Mouse (Mus musculus): ENCODE data around the gene Nol12. TPM values are rescaled to one million over a fixed set of nuclear protein-coding genes. Genes with fewer than 3 reads are reported as not detected.

Nol12 gene
- total RNA-seq, 2 experiments from 2014 or later = 36.2 to 38.8 TPM

DNA sequence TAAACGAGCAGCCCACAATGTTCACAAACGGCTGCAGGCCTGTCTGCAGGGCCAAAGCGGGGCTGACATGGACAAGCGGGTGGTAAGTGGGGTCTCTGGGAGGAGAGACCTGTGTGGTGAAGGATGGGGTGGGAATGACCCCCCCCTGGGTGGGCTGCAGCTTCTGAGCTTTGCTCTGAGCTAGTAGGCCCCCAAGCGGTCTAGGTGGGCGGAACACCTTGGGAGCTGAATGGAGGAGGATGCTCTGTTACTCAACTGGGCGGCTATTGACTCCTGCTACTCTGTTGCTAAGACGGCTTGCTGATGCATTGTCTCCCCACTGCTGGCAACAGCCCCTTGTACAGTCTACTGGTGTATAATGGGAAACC, 33.3 kb upstream of the Nol12 start:
- no peak; the same call in 1 of the 2 replicates for TF ChIP-seq CTCF (IDR thresholded peaks at IDR 0.05)
- DNase-seq (ENCODE audit: extremely low spot score in 1 of 2, low spot score in 2 of 2) = no peak
- intact Hi-C loops (cut with DNase I) = no loop called here

GRCm38 (mm10) chr15:78903243-78903642, 31.5 kb upstream of the Nol12 start:
- intact Hi-C loops (cut with DNase I) = no loop called here
- H3K27ac ChIP-seq = no peak overlapping the region
- peak overlapping the region; percentile 21; the same call in 1 of the 2 replicates for H3K4me3 ChIP-seq
- DNase-seq (ENCODE audit: extremely low spot score in 1 of 2, low spot score in 2 of 2) = peak; percentile 78 to 87
- TF ChIP-seq CTCF (IDR thresholded peaks at IDR 0.05) = peak; percentile 95

More for the DNA sequence above, 33.3 kb upstream of the Nol12 start:
- no peak overlapping the region for H3K4me3 ChIP-seq
- H3K27ac ChIP-seq = no peak overlapping the region

DNA sequence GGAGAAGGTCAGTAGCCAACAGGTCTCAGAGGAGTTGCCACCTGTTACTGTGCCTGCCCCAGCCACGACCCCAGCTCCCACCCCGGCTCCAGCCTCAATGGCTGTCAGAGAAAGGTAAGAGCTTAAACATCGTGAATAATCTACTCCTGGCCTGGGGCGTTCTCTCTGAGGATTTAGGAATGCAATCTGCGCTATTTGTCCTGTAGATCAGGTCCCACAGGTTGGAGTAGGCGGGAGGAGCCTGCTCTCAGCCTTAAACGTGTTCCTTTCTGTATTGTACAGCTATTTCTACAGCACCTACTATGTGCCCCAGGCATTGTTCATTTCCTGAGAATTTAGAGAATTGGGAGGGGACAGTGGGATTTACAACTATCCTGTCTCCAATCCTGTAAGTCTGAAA, 26.3 kb upstream of the Nol12 start:
- no peak overlapping the region for H3K4me3 ChIP-seq
- intact Hi-C loops (cut with DNase I) = no loop called here
- H3K27ac ChIP-seq = no peak overlapping the region
- DNase-seq (ENCODE audit: extremely low spot score in 1 of 2, low spot score in 2 of 2) = no peak
- TF ChIP-seq CTCF (IDR thresholded peaks at IDR 0.05) = no peak

- no peak overlapping the region for H3K27ac ChIP-seq
- no peak for DNase-seq (ENCODE audit: extremely low spot score in 1 of 2, low spot score in 2 of 2)
- H3K4me3 ChIP-seq = no peak overlapping the region
- no peak for TF ChIP-seq CTCF (IDR thresholded peaks at IDR 0.05)
- intact Hi-C loops (cut with DNase I) = no loop called here
Measured at GRCm38 (mm10) chr15:78908982-78909381, 25.8 kb upstream of the Nol12 start.

- H3K27ac ChIP-seq = no peak overlapping the region
- intact Hi-C loops (cut with DNase I) = no loop called here
- H3K4me3 ChIP-seq = no peak overlapping the region
- DNase-seq (ENCODE audit: extremely low spot score in 1 of 2, low spot score in 2 of 2) = no peak
- TF ChIP-seq CTCF (IDR thresholded peaks at IDR 0.05) = peak; percentile 44
Measured at GRCm38 (mm10) chr15:78912040-78912439, 22.7 kb upstream of the Nol12 start.

DNA sequence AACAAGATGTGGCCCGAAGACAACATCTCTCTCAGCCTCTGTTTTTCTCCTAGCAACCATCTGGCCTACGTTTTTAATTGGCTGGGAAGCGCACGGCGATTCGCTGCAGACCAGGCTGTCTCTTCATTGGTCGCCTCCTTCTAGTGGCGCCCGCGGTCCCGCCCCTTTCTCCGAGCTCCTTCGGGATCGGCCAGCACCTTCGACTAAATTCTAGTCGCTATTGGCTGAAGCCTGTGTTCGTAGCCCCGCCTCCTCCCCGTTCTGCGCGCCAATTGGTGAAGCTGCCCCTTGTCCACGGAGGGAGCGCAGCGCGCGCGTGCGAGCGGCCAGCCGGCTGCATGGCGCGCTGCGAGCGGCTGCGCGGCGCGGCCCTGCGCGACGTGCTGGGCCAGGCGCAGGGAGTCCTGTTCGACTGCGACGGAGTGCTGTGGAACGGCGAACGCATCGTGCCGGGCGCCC, 21.1 kb upstream of the Nol12 start, which contains the start of gene Pdxp:
TSS of gene Pdxp (plus strand) at position 288 of the 459 bp plus-strand sequence.
- peak within 1 kb of the TSS; percentile 89 for H3K27ac ChIP-seq
- TF ChIP-seq CTCF (IDR thresholded peaks at IDR 0.05) = no peak
- peak; percentile 95 to 97 for DNase-seq (ENCODE audit: extremely low spot score in 1 of 2, low spot score in 2 of 2)
- intact Hi-C loops (cut with DNase I) = loop anchor here (2.0 kb wide), 1 partner anchor 15 kb away; no protein-coding TSS in a partner anchor
- peak within 1 kb of the TSS; percentile 70 for H3K4me3 ChIP-seq

DNA sequence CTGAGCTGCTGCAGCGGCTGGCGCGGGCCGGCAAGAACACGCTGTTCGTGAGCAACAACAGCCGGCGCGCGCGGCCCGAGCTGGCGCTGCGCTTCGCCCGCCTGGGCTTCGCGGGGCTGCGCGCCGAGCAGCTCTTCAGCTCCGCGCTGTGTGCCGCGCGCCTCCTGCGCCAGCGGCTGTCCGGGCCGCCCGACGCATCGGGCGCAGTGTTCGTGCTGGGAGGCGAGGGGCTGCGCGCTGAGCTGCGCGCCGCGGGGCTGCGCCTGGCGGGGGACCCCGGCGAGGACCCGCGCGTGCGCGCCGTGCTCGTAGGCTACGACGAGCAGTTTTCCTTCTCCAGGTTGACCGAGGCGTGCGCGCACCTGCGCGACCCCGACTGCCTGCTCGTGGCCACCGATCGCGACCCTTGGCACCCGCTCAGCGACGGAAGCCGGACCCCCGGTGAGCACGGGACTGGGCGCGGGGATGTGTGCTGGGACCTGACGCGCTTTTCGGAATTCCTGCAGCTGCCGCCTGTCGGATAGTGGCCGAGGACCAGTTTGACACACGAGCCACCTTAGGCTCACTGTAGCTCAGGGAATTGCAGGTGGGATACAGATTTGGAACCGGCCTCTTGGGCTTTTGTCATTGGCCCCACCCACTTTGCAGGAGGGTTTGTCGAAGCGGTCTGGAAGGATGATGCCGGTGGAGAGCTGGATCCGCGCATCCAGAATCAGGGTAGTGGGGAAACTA, 20.5 kb upstream of the Nol12 start:
- DNase-seq (ENCODE audit: extremely low spot score in 1 of 2, low spot score in 2 of 2) = peak; percentile 58 to 68
- intact Hi-C loops (cut with DNase I) = loop anchor here (2.0 kb wide), 1 partner anchor 15 kb away; no protein-coding TSS in a partner anchor
- no peak for TF ChIP-seq CTCF (IDR thresholded peaks at IDR 0.05)
- H3K27ac ChIP-seq = peak overlapping the region; percentile 89
- peak overlapping the region; percentile 70 for H3K4me3 ChIP-seq

GRCm38 (mm10) chr15:78914823-78915659, 19.7 kb upstream of the Nol12 start:
- Histone ChIP-seq H3K27ac (peak overlapping the region; percentile 89), H3K4me3 (peak overlapping the region; percentile 70)
- no peak for TF ChIP-seq CTCF (IDR thresholded peaks at IDR 0.05)
- DNase-seq (ENCODE audit: extremely low spot score in 1 of 2, low spot score in 2 of 2) = no peak
- intact Hi-C loops (cut with DNase I) = loop anchor here (1.0 to 5.0 kb wide), 3 partner anchors 14 to 157 kb away; no protein-coding TSS in a partner anchor

GRCm38 (mm10) chr15:78915660-78916017, 19.1 kb upstream of the Nol12 start:
- intact Hi-C loops (cut with DNase I) = loop anchor here (1.0 to 5.0 kb wide), 3 partner anchors 13 to 157 kb away; no protein-coding TSS in a partner anchor
- Histone ChIP-seq H3K27ac (peak overlapping the region; percentile 89), H3K4me3 (peak overlapping the region; percentile 70)
- peak; percentile 63 to 73 for DNase-seq (ENCODE audit: extremely low spot score in 1 of 2, low spot score in 2 of 2)
- TF ChIP-seq CTCF (IDR thresholded peaks at IDR 0.05) = peak; percentile 84

GRCm38 (mm10) chr15:78916052-78916826, 18.5 kb upstream of the Nol12 start:
- DNase-seq (ENCODE audit: extremely low spot score in 1 of 2, low spot score in 2 of 2) = peak in 1 of 2 experiments; percentile 42
- peak overlapping the region; percentile 66; the same call in 1 of the 2 replicates for H3K27ac ChIP-seq
- intact Hi-C loops (cut with DNase I) = loop anchor here (5.0 kb wide), 1 partner anchor 156 kb away; no protein-coding TSS in a partner anchor
- H3K4me3 ChIP-seq = peak overlapping the region; percentile 70
- no peak for TF ChIP-seq CTCF (IDR thresholded peaks at IDR 0.05)

GRCm38 (mm10) chr15:78918126-78918525, 16.6 kb upstream of the Nol12 start:
- H3K27ac ChIP-seq = no peak overlapping the region
- no peak overlapping the region for H3K4me3 ChIP-seq
- TF ChIP-seq CTCF (IDR thresholded peaks at IDR 0.05) = no peak
- no peak for DNase-seq (ENCODE audit: extremely low spot score in 1 of 2, low spot score in 2 of 2)
- intact Hi-C loops (cut with DNase I) = loop anchor here (5.0 kb wide), 1 partner anchor 154 kb away; no protein-coding TSS in a partner anchor

Data from left cerebral cortex, adult 2 months (tissue).